Mouse (Mus musculus) limb, embryonic 10.5 days (tissue): ENCODE data around the gene Tpm3. TPM values are rescaled to one million over a fixed set of nuclear protein-coding genes. Genes with fewer than 3 reads are reported as not detected.
A peak's percentile ranks its signal among the peaks of the same experiment; 100 is the strongest.

Experiments
- DNase-seq: peaks from one replicate; pipeline ENCODE4 v3.0.0-alpha.2; 2017; ENCODE audit warnings: low spot score
- H3K27ac ChIP-seq: fragments of 300-500 bp; sonication (generic); 2 replicates; pipeline ENCODE4 v1.5.1; 2016; ENCODE audit warnings: mild to moderate bottlenecking
- H3K27me3 ChIP-seq: fragments of 300-500 bp; sonication (generic); 2 replicates; pipeline ENCODE4 v1.6.1; 2016; ENCODE audit warnings: low read depth, mild to moderate bottlenecking; ENCODE audit not compliant: poor library complexity, severe bottlenecking
- H3K36me3 ChIP-seq: fragments of 300-500 bp; sonication (generic); 2 replicates; pipeline ENCODE4 v1.6.1; 2016; ENCODE audit warnings: mild to moderate bottlenecking, moderate library complexity
- H3K4me1 ChIP-seq: fragments of 300-500 bp; sonication (generic); 2 replicates; pipeline ENCODE4 v1.6.1; 2016
- H3K4me3 ChIP-seq: fragments of 300-500 bp; sonication (generic); 2 replicates; pipeline ENCODE4 v1.5.1; 2016; ENCODE audit warnings: mild to moderate bottlenecking, moderate library complexity
- H3K9me3 ChIP-seq: fragments of 300-500 bp; sonication (generic); replicated peaks from 2 replicates; pipeline ENCODE4 v1.6.1; 2016; ENCODE audit warnings: mild to moderate bottlenecking
- WGBS: fragments of 180-500 bp; shearing (Covaris S2); methylation state at CpG from one replicate; pipeline ENCODE4 v1.1.7; 2016; 5-methylcytosine and 5-hydroxymethylcytosine counted together
- polyA plus RNA-seq: library from polyadenylated mRNA; unstranded; fragments of >200 nt; fragmentation: Nextera tagmentation; extraction: Ambion mirVana; gene quantifications from 2 replicates; pipeline ENCODE4 v1.2.1, GENCODE M21; 2016

Tpm3 gene
- 634 and 641 TPM in 2 replicates for polyA plus RNA-seq

- H3K4me3 ChIP-seq, result no peak within 1 kb of the TSS
- no peaks in the 10 kb centered on the region for H3K27me3 ChIP-seq
- WGBS, result 76% methylated on average over 4 of the region's 4 CpGs
- H3K36me3 ChIP-seq, result no peaks in the 10 kb centered on the region
- no peaks in the 10 kb centered on the region for H3K9me3 ChIP-seq
- DNase-seq, result no peak
- peaks cover 6% of the 10 kb centered on the region for H3K4me1 ChIP-seq
- no peak within 1 kb of the TSS for H3K27ac ChIP-seq
Observed at GRCm38 (mm10) chr3:90072294-90072693, at the start of gene Tpm3. TSS of gene Tpm3 (plus strand) at chr3:90072649.

- DNase-seq, result no peak
- Histone ChIP-seq H3K36me3 (peaks cover 99% of the 10 kb centered on the region), H3K4me1 (no peaks in the 10 kb centered on the region), H3K4me3 (no peak overlapping the region), H3K9me3 (no peaks in the 10 kb centered on the region), H3K27me3 (no peaks in the 10 kb centered on the region), H3K27ac (no peak overlapping the region)
- 93% methylated on average over 2 of the region's 2 CpGs for WGBS
Observed at GRCm38 (mm10) chr3:90034653-90035052, 37.8 kb upstream of the Tpm3 start.

DNA sequence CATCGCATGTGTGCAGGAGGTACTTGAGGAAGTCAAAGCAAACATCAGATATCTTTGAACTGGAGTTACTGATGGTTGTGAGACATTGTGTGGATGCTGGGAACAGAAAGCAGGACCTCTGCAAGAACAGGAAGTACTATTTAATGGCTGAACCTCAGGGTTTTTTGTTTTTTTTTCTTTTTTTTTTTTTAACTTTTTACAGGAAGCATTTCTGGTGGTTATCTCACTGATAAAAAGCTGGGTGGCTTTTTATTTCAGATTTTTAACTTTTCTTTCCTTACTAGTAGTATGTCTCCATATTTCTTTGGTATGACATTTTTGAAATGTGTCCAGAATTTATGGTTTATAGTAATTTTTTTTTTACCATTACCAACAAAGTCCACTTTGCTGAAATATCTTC, 36.2 kb upstream of the Tpm3 start:
- Histone ChIP-seq H3K36me3 (peaks cover 99% of the 10 kb centered on the region), H3K27me3 (no peaks in the 10 kb centered on the region), H3K4me1 (no peaks in the 10 kb centered on the region), H3K27ac (no peak overlapping the region), H3K9me3 (no peaks in the 10 kb centered on the region), H3K4me3 (no peak overlapping the region)
- DNase-seq, result no peak
- WGBS, result 98% methylated on average over 1 of the region's 1 CpGs

DNA sequence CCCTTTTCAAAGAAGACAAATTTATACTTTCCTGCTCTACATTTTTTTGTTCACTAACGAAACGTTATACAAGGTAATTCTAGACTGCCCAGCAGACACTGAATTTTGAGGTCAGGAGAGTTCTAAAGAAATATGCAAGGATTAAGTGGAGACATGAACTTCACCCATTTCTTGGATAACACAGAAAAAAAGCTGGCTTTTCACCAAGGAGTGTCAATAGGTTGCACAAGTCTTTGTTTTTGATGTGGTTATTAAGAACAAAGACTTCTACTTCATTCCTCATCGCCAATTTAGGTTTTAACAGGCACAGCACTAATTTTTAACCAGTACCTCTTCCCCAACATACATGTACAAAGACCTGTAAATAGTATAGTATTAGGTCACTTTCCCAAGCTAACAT, 22.8 kb upstream of the Tpm3 start:
- Histone ChIP-seq H3K36me3 (peaks cover 52% of the 10 kb centered on the region), H3K27ac (no peak overlapping the region), H3K27me3 (no peaks in the 10 kb centered on the region), H3K4me3 (no peak overlapping the region), H3K9me3 (no peaks in the 10 kb centered on the region), H3K4me1 (peaks cover 21% of the 10 kb centered on the region)
- WGBS, result 82% methylated on average over 3 of the region's 3 CpGs
- DNase-seq, result no peak

DNA sequence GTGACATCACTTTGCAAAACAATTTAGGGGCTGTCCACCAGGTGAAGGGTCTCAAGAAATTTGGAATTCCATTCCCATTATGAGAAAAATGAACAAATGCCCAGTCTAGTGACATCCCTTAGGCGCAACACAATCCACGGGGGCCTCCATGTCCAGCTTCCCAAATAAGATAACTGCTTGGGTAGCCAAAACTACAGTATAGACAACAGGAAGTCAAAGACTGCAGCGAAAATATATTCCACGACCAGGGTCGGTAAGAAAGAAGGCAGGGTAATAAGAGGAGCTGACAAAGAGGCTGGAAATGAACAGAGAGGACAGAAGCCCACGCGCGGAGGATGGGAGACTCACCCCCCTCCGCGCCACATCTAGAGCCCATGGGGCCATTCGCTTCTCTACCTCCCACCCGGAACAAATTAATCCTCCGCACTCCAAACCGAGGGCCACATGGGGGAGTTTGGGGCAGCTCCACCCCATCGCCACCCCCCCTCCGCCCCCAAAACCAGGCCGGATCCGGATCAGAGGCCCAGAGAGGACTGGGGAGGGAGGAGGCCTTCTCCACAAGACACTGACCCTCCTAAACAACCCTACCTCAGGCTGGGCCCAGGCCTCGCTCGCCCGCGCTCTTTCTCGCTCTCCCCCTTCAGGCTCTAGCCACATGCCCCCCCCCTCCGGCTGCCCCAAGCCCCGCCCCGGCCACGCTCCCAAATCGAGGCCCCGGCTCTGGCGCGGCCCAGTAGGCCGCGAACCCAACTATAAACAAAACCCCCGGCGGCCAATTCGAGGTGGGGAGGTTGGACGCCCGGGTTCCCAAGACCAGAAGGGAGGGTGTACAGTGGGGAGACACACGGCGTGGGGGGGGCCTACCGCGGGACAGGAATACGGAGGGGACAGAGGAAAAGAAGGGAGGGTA, 20.8 kb upstream of the Tpm3 start, which contains the start of gene 4933434E20Rik:
Gene 4933434E20Rik (plus strand): TSS at position 196 of the 910 bp plus-strand sequence.
- WGBS, result under 1% methylated on average over 43 of the region's 43 CpGs
- DNase-seq, result peak; percentile 81
- peaks cover 21% of the 10 kb centered on the region for H3K4me1 ChIP-seq
- H3K4me3 ChIP-seq, result peak within 1 kb of the TSS; percentile 94
- no peaks in the 10 kb centered on the region for H3K9me3 ChIP-seq
- peak within 1 kb of the TSS; percentile 98 for H3K27ac ChIP-seq
- no peaks in the 10 kb centered on the region for H3K27me3 ChIP-seq
- H3K36me3 ChIP-seq, result peaks cover 53% of the 10 kb centered on the region

DNA sequence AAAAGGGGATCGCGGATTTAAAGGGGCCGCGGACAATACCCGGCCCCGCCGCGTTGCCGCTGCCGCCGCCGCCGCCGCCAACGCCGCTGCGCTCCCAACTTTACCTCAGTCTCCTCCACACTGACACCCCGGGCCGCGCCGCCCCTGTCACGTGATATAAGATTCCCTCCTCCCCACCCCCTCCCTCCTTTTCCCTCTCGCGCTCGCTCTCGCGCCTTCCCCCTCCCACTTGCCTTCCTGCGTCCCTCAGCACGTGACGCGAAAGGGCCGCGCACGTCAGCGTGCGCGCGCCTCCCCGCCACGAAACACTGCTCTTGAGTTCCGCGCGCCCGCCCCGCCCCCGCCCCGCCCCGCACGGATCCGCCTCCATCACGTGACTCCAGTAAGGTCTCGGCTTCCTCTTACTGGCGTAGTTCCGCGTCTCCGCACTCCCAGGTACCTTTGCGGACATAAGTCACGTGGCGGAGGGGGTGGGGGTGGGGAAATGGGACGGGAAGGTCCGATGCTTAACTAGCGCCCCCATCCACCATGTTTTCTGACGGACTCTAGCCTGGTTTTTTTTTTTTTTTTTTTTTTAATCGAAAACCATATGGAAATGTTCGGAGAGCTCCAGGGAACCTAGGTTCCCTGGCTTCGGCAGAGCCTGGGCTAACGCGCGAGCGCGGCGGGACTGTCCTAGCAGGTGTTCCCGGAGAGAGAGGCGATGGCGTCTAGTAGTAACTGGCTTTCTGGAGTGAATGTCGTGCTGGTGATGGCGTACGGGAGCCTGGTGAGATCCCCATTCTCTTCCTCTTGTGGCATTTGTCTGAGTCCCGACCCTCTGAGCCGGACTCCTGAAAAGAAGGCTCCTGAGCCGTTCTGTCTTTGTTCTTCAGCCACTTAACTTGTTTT, 19.9 kb upstream of the Tpm3 start, which contains the start of gene Ubap2l:
Gene Ubap2l (minus strand): TSS at position 278 of the 891 bp plus-strand sequence.
- peak within 1 kb of the TSS; percentile 98 for H3K27ac ChIP-seq
- under 1% methylated on average over 81 of the region's 81 CpGs for whole genome bisulfite sequencing
- peak; percentile 100 for DNase-seq

GRCm38 (mm10) chr3:90061549-90061948, 10.9 kb upstream of the Tpm3 start:
- H3K4me1 ChIP-seq, result no peaks in the 10 kb centered on the region
- 94% methylated on average over 6 of the region's 6 CpGs for WGBS
- no peaks in the 10 kb centered on the region for H3K27me3 ChIP-seq
- no peak overlapping the region for H3K4me3 ChIP-seq
- no peak overlapping the region for H3K27ac ChIP-seq
- H3K36me3 ChIP-seq, result peaks cover 95% of the 10 kb centered on the region
- no peaks in the 10 kb centered on the region for H3K9me3 ChIP-seq
- DNase-seq, result no peak

More for the DNA sequence above, 19.9 kb upstream of the Tpm3 start, which contains the start of gene Ubap2l:
- Histone ChIP-seq H3K4me3 (peak within 1 kb of the TSS; percentile 94), H3K4me1 (peaks cover 21% of the 10 kb centered on the region), H3K27me3 (no peaks in the 10 kb centered on the region), H3K36me3 (peaks cover 53% of the 10 kb centered on the region), H3K9me3 (no peaks in the 10 kb centered on the region)

- 82% methylated on average over 2 of the region's 2 CpGs for WGBS
- H3K36me3 ChIP-seq, result peaks cover 90% of the 10 kb centered on the region
Observed at GRCm38 (mm10) chr3:90062539-90062938, 9.9 kb upstream of the Tpm3 start.

DNA sequence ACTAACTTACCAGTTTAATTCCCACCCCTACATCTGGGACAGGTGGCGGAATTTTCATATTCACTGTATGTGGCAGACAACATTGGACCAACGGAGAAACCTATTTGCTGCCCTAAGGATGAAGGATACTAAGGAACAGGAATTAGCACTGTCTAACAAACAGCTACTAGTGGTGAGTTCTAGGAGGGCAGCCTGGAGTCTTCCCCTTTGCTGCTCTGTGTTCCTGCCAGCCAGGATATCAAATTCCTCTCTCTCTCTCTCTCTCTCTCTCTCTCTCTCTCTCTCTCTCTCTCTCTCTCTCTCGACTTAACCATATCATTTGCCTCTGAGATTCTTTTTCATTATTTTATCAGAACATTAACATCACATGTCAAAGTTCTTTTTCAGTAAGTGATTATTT, 8.1 kb upstream of the Tpm3 start:
- Histone ChIP-seq H3K27ac (no peak overlapping the region), H3K36me3 (peaks cover 74% of the 10 kb centered on the region), H3K9me3 (no peaks in the 10 kb centered on the region), H3K27me3 (no peaks in the 10 kb centered on the region), H3K4me1 (no peaks in the 10 kb centered on the region), H3K4me3 (no peak overlapping the region)
- no peak for DNase-seq
- 79% methylated on average over 3 of the region's 3 CpGs for WGBS

More at GRCm38 (mm10) chr3:90062539-90062938, 9.9 kb upstream of the Tpm3 start:
- Histone ChIP-seq H3K27me3 (no peaks in the 10 kb centered on the region), H3K4me3 (no peak overlapping the region), H3K27ac (no peak overlapping the region), H3K9me3 (no peaks in the 10 kb centered on the region), H3K4me1 (no peaks in the 10 kb centered on the region)
- DNase-seq, result no peak

GRCm38 (mm10) chr3:90065553-90065952, 6.9 kb upstream of the Tpm3 start:
- H3K27ac ChIP-seq, result no peak overlapping the region
- 62% methylated on average over 3 of the region's 3 CpGs for WGBS
- H3K9me3 ChIP-seq, result no peaks in the 10 kb centered on the region
- peak; percentile 64 for DNase-seq
- no peaks in the 10 kb centered on the region for H3K4me1 ChIP-seq
- H3K36me3 ChIP-seq, result peaks cover 64% of the 10 kb centered on the region
- no peaks in the 10 kb centered on the region for H3K27me3 ChIP-seq
- no peak overlapping the region for H3K4me3 ChIP-seq

GRCm38 (mm10) chr3:90067851-90068250, 4.6 kb upstream of the Tpm3 start:
- no peak overlapping the region for H3K4me3 ChIP-seq
- no peaks in the 10 kb centered on the region for H3K27me3 ChIP-seq
- H3K27ac ChIP-seq, result no peak overlapping the region
- H3K4me1 ChIP-seq, result no peaks in the 10 kb centered on the region
- H3K9me3 ChIP-seq, result no peaks in the 10 kb centered on the region
- 88% methylated on average over 4 of the region's 4 CpGs for WGBS
- H3K36me3 ChIP-seq, result peaks cover 41% of the 10 kb centered on the region
- DNase-seq, result no peak

DNA sequence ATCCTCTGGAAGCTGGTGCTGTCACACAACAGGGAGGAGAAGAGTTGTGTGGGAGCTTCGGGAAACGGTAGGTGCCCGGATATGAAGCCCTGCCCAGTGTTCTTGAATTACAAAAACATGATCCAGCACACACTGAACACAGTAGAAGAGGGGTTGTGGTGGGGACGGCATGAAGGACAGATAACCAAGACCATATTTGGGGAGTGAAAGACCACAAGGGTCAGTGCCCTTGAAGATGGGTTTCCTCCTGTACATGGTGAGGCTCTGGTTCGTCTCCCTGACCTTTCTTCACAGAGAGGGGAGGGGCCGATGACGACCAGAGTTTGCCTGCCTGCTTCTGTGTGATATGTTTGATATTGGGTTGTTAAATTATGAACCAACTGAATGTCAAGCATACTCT, 2.8 kb upstream of the Tpm3 start:
- H3K27me3 ChIP-seq, result no peaks in the 10 kb centered on the region
- H3K9me3 ChIP-seq, result no peaks in the 10 kb centered on the region
- no peak for DNase-seq
- H3K4me3 ChIP-seq, result no peak overlapping the region
- no peaks in the 10 kb centered on the region for H3K4me1 ChIP-seq
- H3K36me3 ChIP-seq, result peaks cover 22% of the 10 kb centered on the region
- H3K27ac ChIP-seq, result no peak overlapping the region
- WGBS, result 79% methylated on average over 7 of the region's 7 CpGs
